Mouse (Mus musculus): ENCODE measurements around the gene Rapgef3.

Gene Rapgef3

GRCm38 (mm10) chr15:97746278-97746677, 21.5 kb downstream of the Rapgef3 start:
- DNase-seq (ENCODE audit: low read depth, low spot score) = no peak

DNA sequence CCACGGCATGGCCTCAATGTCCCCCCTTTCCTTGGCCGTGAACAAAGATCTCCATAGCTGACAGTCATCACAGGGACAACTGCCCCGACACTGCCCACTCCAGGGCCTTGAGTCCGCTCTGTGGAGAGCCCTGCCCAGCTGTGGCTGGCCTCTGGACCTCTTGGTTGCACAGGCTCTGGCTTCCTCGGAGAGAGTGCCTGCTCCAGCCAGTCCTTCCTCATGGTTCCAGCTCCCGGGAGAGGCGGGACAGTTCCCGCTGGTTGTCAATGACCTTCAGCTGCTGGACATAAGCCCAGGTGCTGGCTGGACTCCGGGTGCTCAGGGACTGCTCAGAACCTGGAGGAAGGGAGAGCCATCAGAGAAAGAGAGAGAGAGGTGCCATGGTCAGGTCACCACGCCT, 22.4 kb downstream of the Rapgef3 start:
- DNase-seq (ENCODE audit: low read depth, low spot score) = no peak

DNA sequence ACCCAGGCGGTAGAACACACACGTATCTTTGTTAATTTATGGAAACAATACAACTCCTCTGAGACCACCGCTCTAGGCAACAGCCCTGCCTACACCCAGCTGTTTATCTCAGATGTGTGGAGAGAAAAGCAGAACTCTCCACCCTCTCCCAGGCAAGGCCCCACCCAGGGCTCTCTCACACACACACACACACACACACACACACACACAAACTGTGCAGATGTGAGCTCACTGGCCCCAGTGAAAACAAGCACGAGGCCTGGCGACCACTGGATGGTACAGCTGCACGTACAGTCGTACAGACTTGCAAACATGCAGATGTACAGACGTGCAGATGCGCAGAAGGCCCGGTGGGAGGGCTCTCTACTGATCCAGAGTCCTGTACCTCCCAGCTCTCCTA, 22.8 kb downstream of the Rapgef3 start:
- no peak for DNase-seq (ENCODE audit: low read depth, low spot score)

GRCm38 (mm10) chr15:97743961-97744525, 23.7 kb downstream of the Rapgef3 start:
- DNase-seq (ENCODE audit: low read depth, low spot score) = no peak

GRCm38 (mm10) chr15:97743210-97743609, 24.6 kb downstream of the Rapgef3 start:
- DNase-seq (ENCODE audit: low read depth, low spot score) = no peak

GRCm38 (mm10) chr15:97742600-97742999, 25.2 kb downstream of the Rapgef3 start:
- no peak for DNase-seq (ENCODE audit: low read depth, low spot score)

DNA sequence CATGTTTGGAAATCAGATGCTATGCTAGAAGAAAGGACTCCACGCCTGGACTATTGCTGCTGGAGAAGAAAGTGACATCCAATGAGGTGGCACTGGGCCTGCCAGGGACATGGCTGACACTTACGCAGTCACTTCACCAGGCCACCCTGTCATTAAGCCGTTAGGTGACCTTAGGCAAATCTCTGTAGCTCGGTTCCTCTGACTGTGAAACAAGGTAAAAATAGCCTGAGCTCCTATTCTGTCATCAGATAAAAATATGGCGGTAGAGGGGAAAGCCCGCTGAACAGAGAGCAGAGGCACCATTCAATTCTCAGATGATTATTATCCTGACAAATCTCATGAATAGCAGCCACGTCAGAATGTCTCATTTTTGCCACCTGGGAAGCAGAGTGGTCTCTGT, 25.7 kb downstream of the Rapgef3 start:
- no peak for DNase-seq (ENCODE audit: low read depth, low spot score)

DNA sequence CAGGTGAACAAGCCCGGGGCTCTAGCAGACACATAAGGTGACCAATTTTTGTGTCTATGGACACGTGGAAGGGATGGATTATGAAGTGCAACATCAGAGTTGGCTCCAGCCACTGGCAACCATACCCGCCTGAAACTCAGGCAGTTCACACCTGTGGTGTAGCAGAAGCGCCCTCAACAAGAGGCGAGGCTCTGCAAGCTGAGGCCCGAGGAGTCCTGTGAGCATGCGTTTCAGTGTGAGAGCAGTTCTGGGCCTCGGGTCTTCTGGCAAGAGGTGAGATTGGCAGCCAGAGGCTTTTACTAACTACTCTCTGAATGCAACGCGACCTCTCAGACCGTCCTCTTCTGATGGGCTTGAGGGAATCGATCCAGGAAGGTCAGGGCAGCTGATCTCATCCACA, 26.1 kb downstream of the Rapgef3 start:
- DNase-seq (ENCODE audit: low read depth, low spot score) = no peak

GRCm38 (mm10) chr15:97740283-97740732, 27.5 kb downstream of the Rapgef3 start:
- DNase-seq (ENCODE audit: low read depth, low spot score) = no peak

- no peak for DNase-seq (ENCODE audit: low read depth, low spot score)
Observed at GRCm38 (mm10) chr15:97738923-97739322, 28.8 kb downstream of the Rapgef3 start.

DNA sequence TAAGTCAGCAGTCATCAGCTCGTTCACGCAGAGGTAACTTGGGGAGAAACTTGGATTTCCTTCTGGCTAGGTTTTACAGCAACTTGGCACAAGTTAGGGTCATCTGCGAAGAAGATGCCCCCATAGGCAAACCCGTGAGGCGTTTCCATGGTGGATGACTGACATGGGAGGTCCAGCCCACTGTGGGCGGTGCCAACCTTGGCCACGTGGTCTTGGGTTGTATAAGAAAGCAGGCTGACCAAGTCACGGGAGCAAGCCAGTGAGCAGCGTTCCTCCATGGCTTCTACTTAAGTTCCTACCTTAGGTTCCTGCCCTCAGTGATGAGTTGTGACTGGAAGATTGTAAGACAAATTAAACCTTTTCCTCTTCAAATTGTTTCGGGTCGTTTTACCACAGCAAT, 35.8 kb downstream of the Rapgef3 start:
- DNase-seq (ENCODE audit: low read depth, low spot score) = no peak

- DNase-seq (ENCODE audit: low read depth, low spot score) = no peak
Observed at GRCm38 (mm10) chr15:97731111-97731510, 36.7 kb downstream of the Rapgef3 start, which contains the start of gene Endou. Endou (minus strand) TSS chr15:97731339.

DNA sequence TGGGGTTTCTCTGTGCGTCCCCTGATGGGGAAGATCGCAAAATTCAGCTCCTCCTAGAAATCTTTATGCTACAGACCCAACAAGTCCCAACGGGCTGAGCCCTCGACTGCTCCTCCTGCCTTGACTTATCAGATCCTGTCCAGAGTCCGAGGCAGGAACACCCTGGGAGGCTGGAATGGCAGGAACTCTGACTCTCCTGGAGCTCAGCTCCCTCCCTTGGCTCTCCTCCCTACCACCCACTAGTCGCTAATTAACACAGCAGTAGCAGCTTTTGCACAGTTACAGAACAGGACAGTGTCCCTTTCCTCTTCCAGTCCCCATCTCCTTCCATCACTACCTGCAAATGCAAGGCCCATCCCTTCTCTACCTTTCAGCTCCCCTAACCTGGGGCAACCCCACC, 37.4 kb downstream of the Rapgef3 start:
- DNase-seq (ENCODE audit: low read depth, low spot score) = no peak

GRCm38 (mm10) chr15:97728804-97729203, 39.0 kb downstream of the Rapgef3 start:
- no peak for DNase-seq (ENCODE audit: low read depth, low spot score)

- DNase-seq (ENCODE audit: low read depth, low spot score) = no peak
Observed at GRCm38 (mm10) chr15:97728394-97728793, 39.4 kb downstream of the Rapgef3 start.

GRCm38 (mm10) chr15:97727520-97727919, 40.3 kb downstream of the Rapgef3 start:
- no peak for DNase-seq (ENCODE audit: low read depth, low spot score)

- no peak for DNase-seq (ENCODE audit: low read depth, low spot score)
Observed at GRCm38 (mm10) chr15:97727048-97727447, 40.7 kb downstream of the Rapgef3 start.

DNA sequence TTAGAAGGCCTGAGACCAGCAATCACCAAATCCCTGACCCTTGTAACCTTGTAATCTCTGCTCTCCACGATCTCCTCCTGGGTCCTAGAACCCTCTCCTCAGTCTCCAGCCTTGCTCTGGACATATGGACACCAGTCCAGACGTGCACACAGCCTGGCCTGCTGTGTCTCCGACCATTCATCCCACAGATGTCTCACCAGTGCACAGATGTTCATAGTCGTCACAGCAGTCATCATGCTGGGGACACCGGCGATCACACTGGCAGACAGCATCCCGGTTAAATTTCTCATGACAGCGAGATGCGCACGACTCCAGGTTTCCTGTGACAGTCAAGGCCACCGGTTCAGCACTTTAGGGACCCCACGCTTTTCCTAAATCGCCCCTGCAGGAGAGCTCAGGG, 41.5 kb downstream of the Rapgef3 start:
- DNase-seq (ENCODE audit: low read depth, low spot score) = no peak

DNA sequence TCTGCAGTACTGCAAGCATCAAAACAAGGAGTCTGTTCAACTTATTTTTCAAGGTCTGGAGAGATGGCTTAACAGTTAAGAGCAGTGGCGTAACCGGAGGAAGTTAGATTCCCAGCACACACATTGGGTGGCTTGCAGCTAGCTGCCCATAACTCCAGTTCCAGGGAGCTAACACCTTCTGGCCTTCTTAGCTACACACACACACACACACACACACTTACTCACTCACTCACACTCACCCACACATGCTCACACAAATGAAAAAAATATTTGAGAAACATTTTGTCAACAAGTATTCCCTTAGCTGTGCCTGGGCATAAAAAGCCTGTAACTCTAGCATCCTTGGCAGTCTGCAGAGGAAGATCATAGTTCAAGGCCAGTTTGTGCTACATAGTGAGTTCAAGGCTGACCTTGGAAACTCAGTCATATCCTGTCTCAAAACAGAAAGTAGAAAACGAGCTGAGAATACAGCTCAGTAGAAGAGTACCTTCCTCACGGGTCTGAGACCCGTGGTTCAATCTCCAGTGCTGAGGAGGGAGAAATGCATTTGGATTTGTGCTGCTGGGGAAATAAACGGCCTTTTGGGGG, 42.5 kb downstream of the Rapgef3 start:
- DNase-seq (ENCODE audit: low read depth, low spot score) = no peak

- DNase-seq (ENCODE audit: low read depth, low spot score) = no peak
Observed at GRCm38 (mm10) chr15:97724346-97725197, 43.2 kb downstream of the Rapgef3 start.

DNA sequence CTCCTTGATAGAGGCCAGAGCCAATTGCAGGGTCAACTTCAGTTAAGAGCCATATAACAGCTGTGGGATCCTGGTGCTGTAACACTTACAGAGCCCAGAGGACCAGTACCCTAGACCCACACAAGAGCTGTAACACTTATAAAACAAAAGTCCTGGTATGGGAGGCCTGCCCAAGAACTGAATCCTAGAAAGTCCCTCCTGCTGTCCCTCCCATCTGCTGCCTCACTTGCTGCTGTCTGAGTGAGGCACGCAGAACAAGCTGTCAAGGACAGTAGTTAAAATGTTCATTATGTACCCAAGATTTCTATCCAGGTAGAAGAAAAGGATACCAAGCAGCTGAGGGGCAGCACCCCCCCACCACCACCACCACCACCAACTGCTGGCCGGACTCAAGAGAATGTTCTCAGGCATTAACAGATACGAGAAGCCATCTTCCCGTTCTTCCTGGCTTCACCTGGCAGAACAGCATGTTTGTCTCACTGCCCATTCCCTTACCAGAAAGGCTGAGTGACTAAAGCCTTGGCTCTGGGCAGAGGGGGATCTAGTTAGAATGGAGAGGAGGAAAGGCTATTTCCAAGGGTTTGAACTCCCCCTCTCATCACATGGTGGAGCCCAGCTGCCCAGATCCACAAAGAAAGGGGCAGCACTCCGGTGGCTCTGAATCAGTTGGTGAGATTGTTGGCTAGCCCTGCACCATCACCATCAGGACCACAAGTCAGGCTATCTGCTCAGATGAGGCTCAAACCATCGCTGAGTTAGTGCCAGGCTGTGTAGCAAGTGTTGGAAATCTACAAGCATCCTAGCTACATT, 44.0 kb downstream of the Rapgef3 start:
- no peak for DNase-seq (ENCODE audit: low read depth, low spot score)
